Mouse (Mus musculus) lung, embryonic 14.5 days (tissue): ENCODE measurements at regions not wholly inside any gene's neighbourhood (a gene's known extent, or its start where the extent isn't known, plus 50 kb on each side); places are given as distances from the start of the nearest gene placed in this dataset.
A peak's percentile ranks its signal among the peaks of the same experiment; 100 is the strongest.
"Not testable (repeated sequence)": the region's sequence is repeated elsewhere in the genome, so short reads cannot be mapped to it uniquely, and the experiment has no call there.

ENCODE experiments used
- ATAC-seq: fragments of 200-750 bp; cut with Nextera tagmentation; 2 replicates; pipeline ENCODE4 v1.8.0; 2017; ENCODE audit warnings: mild to moderate bottlenecking, moderate TSS enrichment, moderate library complexity; ENCODE audit not compliant: insufficient read depth
- DNase-seq: peaks from one replicate; pipeline ENCODE4 v3.0.0-alpha.2; 2015
- H3K27ac ChIP-seq: fragments of 300-500 bp; sonication (generic); 2 replicates; pipeline ENCODE4 v1.5.1; 2014; ENCODE audit warnings: low read depth, mild to moderate bottlenecking, moderate library complexity
- H3K27me3 ChIP-seq: fragments of 300-500 bp; sonication (generic); 2 replicates; pipeline ENCODE4 v1.6.1; 2014; ENCODE audit warnings: low read length, control low read depth; ENCODE audit not compliant: insufficient read depth
- H3K36me3 ChIP-seq: fragments of 300-500 bp; sonication (generic); 2 replicates; pipeline ENCODE4 v1.6.1; 2014; ENCODE audit warnings: control low read depth; ENCODE audit not compliant: insufficient read depth
- H3K4me1 ChIP-seq: fragments of 300-500 bp; sonication (generic); 2 replicates; pipeline ENCODE4 v1.6.1; 2014; ENCODE audit warnings: antibody characterized with exemption, control low read depth; ENCODE audit not compliant: insufficient read depth
- H3K4me2 ChIP-seq: fragments of 300-500 bp; sonication (generic); 2 replicates; pipeline ENCODE4 v1.6.1; 2014; ENCODE audit warnings: mild to moderate bottlenecking
- H3K4me3 ChIP-seq: fragments of 300-500 bp; sonication (generic); 2 replicates; pipeline ENCODE4 v1.5.1; 2014; ENCODE audit warnings: low read depth, low read length
- H3K9ac ChIP-seq: fragments of 300-500 bp; sonication (generic); 2 replicates; pipeline ENCODE4 v1.6.1; 2014
- H3K9me3 ChIP-seq: fragments of 300-500 bp; sonication (generic); 2 replicates; pipeline ENCODE4 v1.6.1; 2016; ENCODE audit warnings: low read depth, low read length, control low read depth
- CTCF ChIP-seq: IDR thresholded peaks from 2 replicates; pipeline ENCODE4 v1.5.1; 2016; ENCODE audit warnings: antibody characterized with exemption, low read depth
- WGBS: fragments of 180-500 bp; shearing (Covaris S2); extraction: QIAGEN DNeasy Blood & Tissue Kit; methylation state at CpG from one replicate; pipeline ENCODE4 v1.1.7; 2014; 5-methylcytosine and 5-hydroxymethylcytosine counted together

GRCm38 (mm10) chr10:20854621-20855363, 97.6 kb upstream of the Ahi1 start:
- no peaks in the 10 kb centered on the region for H3K4me1 ChIP-seq
- H3K36me3 ChIP-seq = no peaks in the 10 kb centered on the region
- 11% methylated on average over 14 of the region's 14 CpGs for WGBS
- H3K4me2 ChIP-seq = peak overlapping the region; percentile 39
- H3K27ac ChIP-seq = no peak overlapping the region
- TF ChIP-seq CTCF = no peak
- no peaks in the 10 kb centered on the region for H3K27me3 ChIP-seq
- H3K4me3 ChIP-seq = no peak overlapping the region
- DNase-seq (peak; percentile 61), ATAC-seq (peak; percentile 84)
- no peak overlapping the region for H3K9ac ChIP-seq
- no peaks in the 10 kb centered on the region for H3K9me3 ChIP-seq

GRCm38 (mm10) chr10:20847287-20847686, 105.1 kb upstream of the Ahi1 start:
- no peaks in the 10 kb centered on the region for H3K9me3 ChIP-seq
- no peak overlapping the region for H3K27ac ChIP-seq
- WGBS = 82% methylated on average over 8 of the region's 8 CpGs
- H3K36me3 ChIP-seq = no peaks in the 10 kb centered on the region
- TF ChIP-seq CTCF = no peak
- ATAC-seq (no peak), DNase-seq (no peak)
- H3K4me3 ChIP-seq = no peak overlapping the region
- H3K4me1 ChIP-seq = no peaks in the 10 kb centered on the region
- H3K9ac ChIP-seq = no peak overlapping the region
- no peaks in the 10 kb centered on the region for H3K27me3 ChIP-seq
- H3K4me2 ChIP-seq = no peak overlapping the region

- Histone ChIP-seq H3K27ac (no peak overlapping the region), H3K27me3 (no peaks in the 10 kb centered on the region), H3K9ac (no peak overlapping the region), H3K4me1 (no peaks in the 10 kb centered on the region), H3K9me3 (no peaks in the 10 kb centered on the region), H3K36me3 (no peaks in the 10 kb centered on the region), H3K4me2 (no peak overlapping the region), H3K4me3 (no peak overlapping the region)
- 44% methylated on average over 3 of the region's 3 CpGs for WGBS
- ATAC-seq (no peak), DNase-seq (peak; percentile 14)
- TF ChIP-seq CTCF = no peak
Observed at GRCm38 (mm10) chr10:20843277-20843676, 109.1 kb upstream of the Ahi1 start.

DNA sequence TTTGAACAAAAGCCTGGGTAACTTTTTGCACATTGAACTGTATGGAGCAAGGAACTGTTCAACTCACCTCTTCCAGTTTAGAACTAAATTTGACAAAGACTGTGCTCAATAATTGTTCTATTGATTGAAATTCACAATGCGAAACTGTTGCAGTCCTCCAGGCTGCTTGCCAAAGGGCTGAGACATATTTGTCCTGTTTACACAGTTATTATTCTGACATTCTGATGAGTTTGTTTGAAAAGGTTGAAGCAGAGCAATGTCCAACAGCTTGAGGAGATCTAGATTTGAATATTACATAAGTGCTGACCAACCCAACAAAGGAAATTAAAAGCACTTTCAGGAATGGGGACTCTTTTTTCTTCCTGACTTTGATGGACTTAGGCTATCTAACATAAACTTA, 110.2 kb upstream of the Ahi1 start:
- peak; percentile 22 for DNase-seq
- Histone ChIP-seq H3K27me3 (no peaks in the 10 kb centered on the region), H3K36me3 (no peaks in the 10 kb centered on the region), H3K27ac (no peak overlapping the region), H3K9ac (no peak overlapping the region), H3K4me1 (no peaks in the 10 kb centered on the region), H3K4me3 (no peak overlapping the region), H3K4me2 (no peak overlapping the region), H3K9me3 (no peaks in the 10 kb centered on the region)
- 73% methylated on average over 1 of the region's 1 CpGs for WGBS
- ATAC-seq = no peak
- no peak for TF ChIP-seq CTCF

DNA sequence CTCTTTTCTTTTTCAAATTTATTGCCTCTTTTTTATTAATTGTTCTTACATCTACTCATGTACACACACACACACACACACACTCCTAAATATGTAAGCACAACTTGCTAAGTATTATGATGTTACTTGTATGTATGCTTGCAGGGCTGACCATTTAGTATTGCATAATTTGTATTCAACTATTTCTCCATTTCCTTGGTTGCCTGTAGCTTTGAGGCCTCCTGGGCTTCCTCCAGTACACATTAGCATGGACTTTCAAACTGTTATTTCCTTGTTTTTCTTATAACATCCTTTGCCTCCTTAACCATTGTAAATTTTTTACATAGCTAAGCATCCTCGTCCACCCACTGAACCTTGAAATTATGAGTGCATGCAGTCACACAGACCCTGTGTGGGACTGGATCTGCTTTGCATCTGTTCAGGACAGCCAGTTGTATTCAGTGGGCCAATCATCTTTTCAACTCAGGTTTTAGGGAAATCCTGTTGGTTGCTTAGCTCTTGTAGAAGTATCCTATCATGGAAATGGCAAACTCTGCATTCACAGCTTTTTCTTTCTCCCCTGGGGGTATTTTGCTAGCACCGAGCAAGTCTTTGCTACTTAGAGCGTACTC, 110.8 kb upstream of the Ahi1 start:
- 65% methylated on average over 3 of the region's 3 CpGs for WGBS
- DNase-seq (no peak), ATAC-seq (no peak)
- H3K9ac ChIP-seq = no peak overlapping the region
- no peaks in the 10 kb centered on the region for H3K27me3 ChIP-seq
- no peaks in the 10 kb centered on the region for H3K9me3 ChIP-seq
- no peak overlapping the region for H3K4me2 ChIP-seq
- no peak overlapping the region for H3K4me3 ChIP-seq
- TF ChIP-seq CTCF = no peak
- no peaks in the 10 kb centered on the region for H3K36me3 ChIP-seq
- no peaks in the 10 kb centered on the region for H3K4me1 ChIP-seq
- H3K27ac ChIP-seq = no peak overlapping the region

GRCm38 (mm10) chr10:20838685-20839425, 113.5 kb upstream of the Ahi1 start:
- TF ChIP-seq CTCF = no peak
- Histone ChIP-seq H3K27ac (no peak overlapping the region), H3K4me1 (no peaks in the 10 kb centered on the region), H3K4me3 (no peak overlapping the region), H3K27me3 (no peaks in the 10 kb centered on the region), H3K4me2 (no peak overlapping the region), H3K9ac (no peak overlapping the region), H3K36me3 (no peaks in the 10 kb centered on the region), H3K9me3 (no peaks in the 10 kb centered on the region)
- ATAC-seq (no peak), DNase-seq (no peak)
- 64% methylated on average over 8 of the region's 8 CpGs for WGBS

DNA sequence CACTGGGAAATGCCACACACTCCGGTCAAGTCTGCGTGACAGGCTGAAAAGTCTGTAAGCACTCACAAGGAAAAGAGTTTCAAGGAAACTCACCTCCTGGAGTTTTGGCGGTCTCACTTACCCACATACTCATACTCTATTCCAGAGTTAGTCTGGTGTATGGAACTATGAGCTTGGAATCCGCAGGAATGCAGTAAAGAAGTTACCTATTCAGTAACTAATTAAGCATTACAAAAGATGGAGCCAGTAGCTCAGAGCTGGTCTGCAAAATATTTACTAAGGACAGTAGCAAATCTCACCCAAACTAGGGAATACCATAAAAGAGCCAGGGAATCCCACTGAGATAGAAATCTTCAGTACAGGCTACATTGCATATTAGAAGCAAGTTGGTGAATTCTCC, 111.9 kb upstream of the Pde7b start:
- not testable (repeated sequence) for H3K9ac ChIP-seq, H3K9me3 ChIP-seq, H3K4me3 ChIP-seq, H3K27ac ChIP-seq, H3K36me3 ChIP-seq, ATAC-seq, H3K4me2 ChIP-seq, H3K27me3 ChIP-seq, DNase-seq, H3K4me1 ChIP-seq
- 71% methylated on average over 4 of the region's 4 CpGs for WGBS
